Mouse (Mus musculus): ENCODE measurements around the gene Stk35. TPM values are rescaled to one million over a fixed set of nuclear protein-coding genes. Genes with fewer than 3 reads are reported as not detected.

Gene Stk35
- 10 to 100 TPM; 26.2 to 27.1 TPM for total RNA-seq (2021)

DNA sequence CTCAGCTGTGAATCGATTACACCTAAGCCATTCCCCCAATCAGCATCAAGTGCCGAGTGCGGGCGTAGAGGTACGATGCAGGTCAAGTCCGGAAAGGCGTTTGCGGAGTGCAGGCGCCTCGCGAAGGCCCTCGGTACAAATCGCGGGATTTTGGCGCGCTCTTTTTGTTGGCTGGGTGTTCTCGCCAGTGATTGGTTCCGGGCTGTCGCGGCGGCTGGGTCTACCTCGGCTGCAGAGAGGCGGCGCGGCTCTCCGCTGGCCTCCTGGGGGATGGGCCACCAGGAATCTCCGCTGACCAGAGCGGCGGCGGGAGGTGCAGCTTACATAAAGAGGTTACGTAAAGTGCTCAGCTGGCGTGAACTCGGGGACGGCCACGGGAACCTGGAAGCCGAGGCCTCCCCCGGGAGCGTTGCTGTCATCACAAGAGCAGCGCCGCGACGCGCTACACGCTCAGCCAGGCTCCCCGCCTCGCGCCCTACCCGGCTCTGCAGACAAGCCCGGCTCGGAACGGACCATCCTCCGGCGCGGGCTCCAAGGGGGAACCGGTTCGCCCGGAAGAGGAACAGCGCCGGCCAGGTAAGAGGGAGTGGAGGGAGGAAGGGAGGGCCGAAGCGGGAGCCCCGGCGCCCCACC is at the start of gene Stk35:
Gene Stk35 (plus strand): TSS at position 247 of the 633 bp plus-strand sequence.
- DNase-seq (ENCODE audit: extremely low spot score in 1 of 2, low spot score in 2 of 2): peak; percentile 81 to 93

DNA sequence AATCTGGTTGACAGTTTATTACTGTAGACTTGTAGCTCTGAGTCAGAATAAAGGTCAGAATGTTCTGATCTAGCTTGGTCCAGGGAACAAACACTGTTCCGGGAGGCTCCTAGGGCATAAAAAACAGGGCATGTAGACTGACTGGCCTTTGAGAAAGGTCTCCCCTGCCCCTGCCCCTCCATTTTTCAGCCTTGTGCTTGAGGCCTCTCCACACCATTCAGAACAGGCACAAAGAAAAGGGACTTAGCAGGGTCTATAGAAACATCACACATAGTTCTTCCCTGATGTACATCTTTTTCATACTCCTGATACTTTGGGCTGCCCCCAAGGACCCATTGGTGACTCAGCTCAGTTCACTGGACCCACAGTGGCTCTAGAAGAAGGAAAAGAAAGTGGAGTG is 18.3 kb upstream of the Stk35 start:
- no peak for DNase-seq (ENCODE audit: extremely low spot score in 1 of 2, low spot score in 2 of 2)
- intact Hi-C loops (cut with DNase I): no loop called here

More for the DNA sequence above, at the start of gene Stk35:
- intact Hi-C loops (cut with DNase I): loop anchor here (5.0 kb wide), 1 partner anchor 72 kb away; no protein-coding TSS in a partner anchor

DNA sequence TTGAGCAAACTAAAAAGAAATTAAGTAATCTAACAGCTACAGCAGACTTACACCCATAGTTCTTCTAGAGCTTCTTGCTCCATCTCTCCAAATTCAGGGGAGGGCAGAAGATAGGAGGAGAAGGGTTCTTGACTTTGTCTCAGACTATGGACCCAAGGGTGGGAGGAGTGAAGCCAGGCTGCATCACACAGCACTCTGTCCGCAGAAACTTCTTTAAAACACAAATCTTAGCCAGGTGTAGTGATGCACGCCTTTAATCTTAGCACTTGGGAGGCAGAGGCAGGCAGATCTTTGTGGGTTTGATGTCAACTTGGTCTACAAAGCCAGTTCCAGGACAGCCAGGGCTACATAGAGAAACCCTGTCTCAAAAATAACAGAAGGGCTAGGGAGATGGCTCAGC is 3.8 kb upstream of the Stk35 start:
- DNase-seq (ENCODE audit: extremely low spot score in 1 of 2, low spot score in 2 of 2): no peak
- intact Hi-C loops (cut with DNase I): no loop called here

DNA sequence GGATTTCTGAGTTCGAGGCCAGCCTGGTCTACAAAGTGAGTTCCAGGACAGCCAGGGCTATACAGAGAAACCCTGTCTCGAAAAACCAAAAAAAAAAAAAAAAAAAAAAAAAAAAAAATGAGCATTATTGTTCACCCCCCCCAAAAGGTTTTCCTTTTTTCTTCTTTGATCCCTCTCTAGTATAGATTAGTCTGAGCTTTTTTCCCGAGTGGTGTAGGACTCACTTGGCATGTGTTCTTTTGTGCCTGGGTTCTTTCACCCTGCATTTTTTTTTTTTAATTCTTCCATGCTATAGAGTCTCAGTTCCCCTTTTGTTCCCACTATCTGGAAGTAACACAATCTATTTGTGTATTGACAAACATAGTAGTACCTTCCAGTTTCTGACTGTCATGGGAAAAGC is 2.6 kb upstream of the Stk35 start:
- intact Hi-C loops (cut with DNase I): no loop called here
- no peak for DNase-seq (ENCODE audit: extremely low spot score in 1 of 2, low spot score in 2 of 2)

DNA sequence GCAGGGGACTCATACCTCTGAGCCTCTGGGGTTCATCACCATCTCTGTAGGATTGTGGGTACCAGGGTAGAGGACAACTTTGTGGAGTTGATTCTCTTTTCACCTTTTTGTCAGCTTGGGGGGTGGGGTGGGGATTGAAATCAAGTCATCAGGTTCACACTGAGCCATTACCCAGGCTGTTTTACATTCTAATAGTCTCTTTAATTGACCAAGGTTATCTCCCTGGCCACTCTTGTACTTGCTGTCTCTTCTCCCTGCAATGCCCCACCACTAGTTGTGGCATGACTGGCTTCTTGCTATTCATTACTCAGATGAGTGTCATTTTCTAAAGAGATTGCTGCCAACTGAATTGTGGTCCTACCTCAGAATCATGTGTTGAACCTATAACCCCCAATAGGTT is 1.9 kb upstream of the Stk35 start:
- intact Hi-C loops (cut with DNase I): no loop called here
- DNase-seq (ENCODE audit: extremely low spot score in 1 of 2, low spot score in 2 of 2): no peak

DNA sequence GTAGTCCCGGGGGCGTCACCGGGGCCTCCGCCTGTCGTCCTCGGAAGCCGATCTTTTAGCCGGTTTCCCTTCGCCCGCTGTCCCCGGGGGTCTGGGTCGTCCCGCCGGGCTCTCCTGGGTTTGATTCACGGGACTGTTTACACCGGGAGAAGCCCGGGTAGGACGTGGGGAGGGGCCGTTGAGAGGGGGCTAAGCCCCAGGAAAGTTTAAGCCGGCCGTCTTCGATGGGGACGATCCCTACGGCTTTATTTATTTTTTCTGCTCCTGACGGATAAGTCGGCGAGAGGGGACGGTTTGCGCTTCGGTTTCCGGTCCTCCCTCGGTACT is 550 bp downstream of the Stk35 start:
- intact Hi-C loops (cut with DNase I): loop anchor here (5.0 kb wide), 1 partner anchor 71 kb away; no protein-coding TSS in a partner anchor
- DNase-seq (ENCODE audit: extremely low spot score in 1 of 2, low spot score in 2 of 2): peak in 1 of 2 experiments; percentile 12

DNA sequence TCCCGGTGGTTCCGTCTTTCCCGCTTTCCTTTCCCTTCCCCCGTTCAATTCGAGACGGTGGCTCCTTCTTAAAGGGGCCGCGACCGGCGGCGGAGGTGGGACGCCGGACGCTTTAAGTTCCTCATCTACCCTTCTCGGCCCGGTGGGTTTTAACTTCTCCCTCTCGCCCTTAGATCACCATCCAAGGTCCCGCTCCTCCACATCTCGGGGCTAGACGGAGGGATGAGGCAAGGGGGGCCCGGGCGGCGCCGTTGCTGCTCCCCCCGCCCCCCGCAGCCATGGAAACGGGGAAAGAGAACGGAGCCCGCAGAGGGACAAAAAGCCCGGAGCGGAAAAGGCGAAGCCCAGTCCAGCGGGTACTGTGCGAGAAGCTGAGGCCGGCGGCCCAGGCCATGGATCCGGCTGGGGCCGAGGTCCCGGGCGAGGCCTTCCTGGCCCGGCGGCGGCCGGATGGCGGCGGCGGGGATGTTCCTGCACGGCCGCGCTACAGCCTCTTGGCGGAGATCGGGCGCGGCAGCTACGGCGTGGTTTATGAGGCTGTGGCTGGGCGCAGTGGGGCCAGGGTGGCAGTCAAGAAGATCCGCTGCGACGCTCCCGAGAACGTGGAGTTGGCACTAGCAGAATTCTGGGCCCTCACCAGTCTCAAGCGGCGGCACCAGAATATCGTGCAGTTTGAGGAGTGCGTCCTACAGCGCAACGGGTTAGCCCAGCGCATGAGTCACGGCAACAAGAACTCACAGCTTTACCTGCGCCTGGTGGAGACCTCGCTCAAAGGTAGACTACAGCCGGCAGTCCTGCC is 1.1 kb downstream of the Stk35 start:
- intact Hi-C loops (cut with DNase I): loop anchor here (5.0 kb wide), 1 partner anchor 71 kb away; no protein-coding TSS in a partner anchor
- DNase-seq (ENCODE audit: extremely low spot score in 1 of 2, low spot score in 2 of 2): peak; percentile 87 to 95

DNA sequence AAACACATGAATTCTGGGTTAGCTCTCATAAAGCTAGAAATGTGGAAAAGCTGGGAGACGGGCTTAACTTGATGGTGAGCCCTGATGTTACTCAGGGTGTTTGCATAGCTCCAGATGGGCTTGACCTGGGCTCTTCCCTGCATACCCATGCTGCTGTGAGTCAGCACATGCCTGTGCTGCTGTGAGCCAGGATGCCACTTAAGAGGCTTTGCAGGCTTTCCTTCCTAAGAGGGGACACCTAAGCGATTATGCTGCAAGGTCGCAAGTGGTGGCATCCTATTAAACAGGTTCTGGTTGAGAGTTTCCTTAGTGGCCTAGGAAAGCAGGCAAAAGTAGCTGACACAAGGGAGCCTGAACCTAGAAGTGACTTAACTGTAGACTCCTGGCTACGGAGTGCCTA is 5.2 kb downstream of the Stk35 start:
- DNase-seq (ENCODE audit: extremely low spot score in 1 of 2, low spot score in 2 of 2): no peak
- intact Hi-C loops (cut with DNase I): no loop called here

DNA sequence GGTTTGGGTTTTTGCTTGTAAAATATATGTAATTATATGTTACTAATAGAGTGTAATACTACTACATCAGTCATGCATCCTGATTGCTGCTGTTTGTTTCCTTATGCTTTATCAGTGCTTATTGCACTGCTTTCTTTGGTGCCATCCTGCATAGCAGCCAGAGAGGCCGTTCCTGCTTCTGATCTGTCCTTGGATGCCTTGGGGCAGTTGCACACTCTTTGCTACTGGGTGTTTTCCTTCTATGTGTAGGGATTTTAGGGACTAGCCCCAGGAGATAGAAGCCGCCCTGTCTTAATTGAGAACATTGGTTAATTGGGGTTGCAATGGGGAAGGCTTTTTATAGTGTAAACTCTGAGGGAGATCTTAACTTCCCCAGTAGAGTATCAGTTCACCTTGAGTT is 6.2 kb downstream of the Stk35 start:
- intact Hi-C loops (cut with DNase I): no loop called here
- no peak for DNase-seq (ENCODE audit: extremely low spot score in 1 of 2, low spot score in 2 of 2)

DNA sequence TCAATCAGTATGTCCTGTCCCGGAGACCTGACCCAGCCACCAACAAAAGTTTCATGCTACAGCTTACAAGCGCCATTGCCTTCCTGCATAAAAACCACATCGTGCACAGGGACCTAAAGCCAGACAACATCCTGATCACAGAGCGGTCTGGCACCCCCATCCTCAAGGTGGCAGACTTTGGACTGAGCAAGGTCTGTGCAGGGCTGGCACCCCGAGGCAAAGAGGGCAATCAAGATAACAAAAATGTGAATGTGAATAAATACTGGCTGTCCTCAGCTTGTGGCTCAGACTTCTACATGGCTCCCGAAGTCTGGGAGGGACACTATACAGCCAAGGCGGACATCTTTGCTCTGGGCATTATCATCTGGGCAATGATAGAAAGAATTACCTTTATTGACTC is 10.2 kb downstream of the Stk35 start:
- intact Hi-C loops (cut with DNase I): no loop called here
- DNase-seq (ENCODE audit: extremely low spot score in 1 of 2, low spot score in 2 of 2): no peak

DNA sequence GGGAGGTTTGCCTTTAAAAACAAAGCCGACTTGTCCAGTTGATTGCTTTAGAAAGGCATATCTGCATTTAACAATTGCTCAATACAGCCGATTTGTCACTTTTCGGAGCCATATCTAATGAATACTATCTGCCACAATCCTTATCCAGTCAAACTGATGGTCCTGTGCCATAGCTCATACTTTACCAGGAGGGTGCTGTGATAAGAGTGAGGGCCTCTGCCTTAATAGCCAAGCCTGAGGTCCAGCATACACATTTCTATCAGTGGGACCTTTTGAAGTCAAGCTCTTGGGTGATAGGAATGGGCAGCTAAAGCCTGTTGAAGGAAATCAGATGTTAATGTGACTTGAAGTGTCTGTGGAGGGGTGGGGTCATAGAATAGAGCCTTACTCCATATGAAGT is 13.7 kb downstream of the Stk35 start:
- DNase-seq (ENCODE audit: extremely low spot score in 1 of 2, low spot score in 2 of 2): no peak
- intact Hi-C loops (cut with DNase I): no loop called here

DNA sequence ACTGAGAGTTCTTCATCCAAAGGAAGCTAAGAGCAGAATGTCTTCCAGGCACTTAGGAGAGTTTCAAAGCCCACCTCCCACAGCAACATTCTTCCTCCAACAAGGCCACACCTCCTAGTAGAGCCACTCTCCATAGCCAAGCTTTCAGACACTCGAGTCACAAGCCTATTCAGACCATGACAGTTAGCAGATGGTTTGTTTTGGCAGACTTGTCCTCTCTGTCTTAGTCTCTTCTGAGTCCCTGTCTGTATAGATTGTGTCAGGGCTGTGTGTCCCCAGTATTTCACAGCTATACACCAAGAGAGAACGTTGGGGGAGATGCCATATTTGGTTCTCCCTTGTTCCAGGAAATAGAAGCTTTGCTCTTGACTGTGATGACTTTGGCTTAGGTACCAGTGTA is 14.8 kb downstream of the Stk35 start:
- intact Hi-C loops (cut with DNase I): no loop called here

DNA sequence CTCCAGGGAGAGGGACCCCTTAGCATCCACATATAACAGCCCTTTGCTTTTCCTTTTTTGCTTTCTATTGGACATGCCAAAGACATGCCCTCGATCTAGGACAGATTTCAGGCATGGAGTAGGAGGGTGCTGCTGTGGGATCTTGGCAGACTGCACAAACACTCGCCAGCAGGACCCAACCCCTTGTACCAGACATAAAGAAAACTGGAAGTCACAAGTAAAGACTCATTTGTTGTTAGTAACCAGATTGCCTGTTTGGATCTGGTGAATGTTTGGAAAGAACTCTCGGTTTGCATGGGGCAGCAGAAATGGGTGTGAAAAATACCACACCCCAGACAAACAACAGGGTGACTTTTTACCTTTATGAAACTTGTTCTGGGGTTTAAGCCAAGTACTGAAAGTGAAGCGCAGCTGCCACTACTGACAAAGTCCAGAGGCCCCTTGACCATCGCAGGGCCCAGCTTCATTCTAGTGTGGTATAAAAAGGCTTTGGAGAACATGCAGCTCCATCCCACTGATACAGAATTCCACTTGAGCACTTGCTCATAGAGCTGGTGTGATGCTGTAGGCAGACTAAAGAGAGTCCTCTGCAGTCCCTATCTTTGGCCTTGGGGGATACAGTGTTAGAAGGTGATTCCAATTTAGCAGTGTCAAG is 17.4 kb downstream of the Stk35 start:
- intact Hi-C loops (cut with DNase I): no loop called here
- no peak for DNase-seq (ENCODE audit: extremely low spot score in 1 of 2, low spot score in 2 of 2)

More for the DNA sequence above, 14.8 kb downstream of the Stk35 start:
- no peak for DNase-seq (ENCODE audit: extremely low spot score in 1 of 2, low spot score in 2 of 2)

DNA sequence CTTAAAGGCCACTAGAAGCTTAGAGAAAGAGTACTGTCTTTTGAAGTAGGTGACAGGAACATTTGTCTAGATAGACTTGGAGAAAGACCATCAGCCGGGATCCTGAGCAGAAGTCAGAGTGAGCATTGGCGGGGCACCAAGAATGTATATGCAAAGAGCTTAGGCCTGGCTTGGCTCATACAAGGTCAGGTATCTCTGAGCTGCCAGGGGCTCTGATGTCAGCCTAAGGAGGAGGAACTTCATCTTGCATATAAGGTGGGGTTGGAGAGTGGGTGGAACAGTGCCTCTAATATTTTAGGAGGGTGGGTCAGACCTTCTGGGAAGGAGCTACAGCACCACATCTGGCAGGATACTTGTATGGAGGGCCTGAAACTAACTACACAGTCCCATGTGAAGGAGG is 18.6 kb downstream of the Stk35 start:
- intact Hi-C loops (cut with DNase I): no loop called here

DNA sequence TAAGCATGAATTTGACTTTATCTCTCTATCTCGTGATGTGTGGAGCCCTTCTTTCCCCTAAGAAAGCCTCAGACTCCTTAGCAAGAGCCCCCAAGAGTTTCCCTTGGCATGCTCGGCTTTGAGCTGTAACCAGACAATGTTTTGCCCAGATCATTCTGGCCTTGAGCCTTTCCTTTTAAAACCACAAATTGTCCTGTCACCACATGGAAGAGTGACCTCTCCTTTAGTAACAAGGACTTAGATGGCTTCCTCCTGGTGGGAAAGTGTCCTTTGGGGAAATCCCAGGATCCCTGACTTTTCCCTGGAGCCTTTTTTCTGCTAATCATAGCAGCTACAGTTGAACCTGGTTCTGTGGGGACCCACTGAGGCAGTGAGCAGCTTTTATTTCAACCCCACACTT is 19.2 kb downstream of the Stk35 start:
- intact Hi-C loops (cut with DNase I): no loop called here

More for the DNA sequence above, 18.6 kb downstream of the Stk35 start:
- no peak for DNase-seq (ENCODE audit: extremely low spot score in 1 of 2, low spot score in 2 of 2)

DNA sequence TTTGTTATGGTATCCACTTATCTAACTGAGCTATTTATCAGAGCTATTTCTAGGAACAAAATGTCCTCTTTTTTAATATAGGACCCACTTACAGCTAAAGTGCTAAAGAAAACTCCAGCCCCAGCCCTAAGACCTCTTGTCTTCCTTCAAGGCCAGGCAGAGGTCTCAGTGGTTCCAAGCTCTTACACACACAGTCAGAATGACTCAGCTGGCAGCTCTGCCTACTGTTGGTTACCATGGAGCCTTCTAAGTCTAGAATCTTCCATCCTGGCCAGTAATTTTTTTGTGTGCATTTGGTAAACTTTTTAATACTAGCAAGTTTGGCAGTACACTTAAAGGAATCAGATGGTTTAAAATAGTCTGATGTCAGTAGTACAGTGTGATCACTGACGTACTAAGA is 19.6 kb downstream of the Stk35 start:
- no peak for DNase-seq (ENCODE audit: extremely low spot score in 1 of 2, low spot score in 2 of 2)
- intact Hi-C loops (cut with DNase I): no loop called here

More for the DNA sequence above, 19.2 kb downstream of the Stk35 start:
- no peak for DNase-seq (ENCODE audit: extremely low spot score in 1 of 2, low spot score in 2 of 2)

DNA sequence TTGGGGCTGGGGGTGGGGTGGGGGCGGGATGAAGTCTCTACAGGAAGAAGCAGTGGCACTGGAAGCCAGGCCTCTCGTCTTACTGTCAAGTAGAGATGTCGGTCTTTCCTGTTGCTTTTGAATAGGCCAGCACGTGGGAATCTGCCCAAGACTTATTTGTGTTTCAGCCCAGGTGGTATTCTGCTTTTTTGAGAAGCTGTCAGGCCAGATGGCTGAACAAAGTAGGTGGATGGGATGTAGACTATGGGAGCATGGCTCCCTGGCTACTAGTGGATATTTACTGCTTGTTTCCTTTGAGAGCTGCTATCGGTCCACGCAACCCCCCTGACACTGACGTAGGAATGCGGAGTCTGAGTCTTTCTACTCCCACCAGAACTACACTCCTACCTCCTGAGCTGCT is 20.7 kb downstream of the Stk35 start:
- DNase-seq (ENCODE audit: extremely low spot score in 1 of 2, low spot score in 2 of 2): no peak

DNA sequence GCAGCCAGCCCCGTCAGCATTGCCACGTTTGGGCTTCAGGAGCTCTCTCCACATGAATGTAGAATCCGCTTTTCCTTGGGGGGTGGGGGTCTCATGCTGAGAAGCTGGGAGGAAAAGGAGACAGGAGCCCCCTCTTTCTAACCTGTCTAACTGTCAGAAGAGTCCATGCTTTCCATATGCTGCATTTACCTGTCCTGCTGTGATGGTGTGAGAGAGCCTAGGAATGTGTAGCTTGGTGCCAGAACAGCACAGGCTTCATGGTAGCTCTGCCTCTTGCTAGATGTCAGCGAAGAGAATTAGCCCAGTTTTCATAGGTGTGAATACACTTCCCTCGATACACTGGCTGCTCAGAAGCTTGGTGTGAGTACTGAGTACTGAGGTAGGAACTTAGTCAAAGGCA is 21.3 kb downstream of the Stk35 start:
- DNase-seq (ENCODE audit: extremely low spot score in 1 of 2, low spot score in 2 of 2): no peak
- intact Hi-C loops (cut with DNase I): no loop called here

More for the DNA sequence above, 20.7 kb downstream of the Stk35 start:
- intact Hi-C loops (cut with DNase I): no loop called here

DNA sequence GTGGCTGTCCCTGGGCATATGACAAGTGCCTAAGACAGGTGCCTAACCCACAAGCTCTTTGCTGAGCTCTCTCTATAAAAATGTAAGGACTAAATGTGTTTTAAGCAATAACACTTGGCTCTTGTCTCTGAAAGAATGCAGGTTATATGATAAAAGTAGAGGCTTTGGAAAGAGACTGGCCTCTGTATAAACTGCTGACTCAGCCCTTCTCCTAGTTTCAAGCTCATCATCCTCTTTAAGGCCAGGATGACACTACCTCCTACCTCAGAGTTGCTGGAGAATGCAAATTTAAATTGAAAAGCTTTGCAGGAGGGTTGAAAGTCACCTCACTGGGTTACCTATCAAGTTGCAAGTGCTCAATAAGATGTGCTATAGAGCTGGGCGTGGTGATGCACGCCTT is 23.0 kb downstream of the Stk35 start:
- DNase-seq (ENCODE audit: extremely low spot score in 1 of 2, low spot score in 2 of 2): no peak
- intact Hi-C loops (cut with DNase I): no loop called here

DNA sequence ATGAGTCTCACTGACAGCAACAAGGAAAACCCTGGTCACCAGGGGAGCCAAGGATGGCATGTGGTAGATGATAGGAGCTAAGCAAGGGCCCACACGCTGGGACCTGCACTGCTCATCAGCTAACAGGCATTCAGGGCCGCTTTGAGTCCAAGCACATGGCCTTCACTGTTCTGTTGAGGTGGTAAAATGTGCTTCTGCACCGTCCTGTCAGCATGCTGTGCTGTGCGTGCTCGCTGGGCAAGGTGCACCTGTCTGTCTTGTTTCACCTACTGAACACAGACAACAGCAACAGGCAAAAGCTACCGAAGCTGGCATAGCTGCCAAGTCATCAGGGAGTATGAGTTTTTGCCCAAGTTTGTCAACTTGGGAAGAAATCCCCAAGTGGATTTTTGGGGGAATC is 23.9 kb downstream of the Stk35 start:
- no peak for DNase-seq (ENCODE audit: extremely low spot score in 1 of 2, low spot score in 2 of 2)
- intact Hi-C loops (cut with DNase I): no loop called here

Data from left cerebral cortex, postnatal 10 days (tissue).